Mouse (Mus musculus) intestine, embryonic 14.5 days (tissue): ENCODE measurements around the gene Igf1. TPM values are rescaled to one million over a fixed set of nuclear protein-coding genes. Genes with fewer than 3 reads are reported as not detected.

Experiments used
- polyA plus RNA-seq: library from polyadenylated mRNA; unstranded; fragments of >200 nt; fragmentation: Nextera tagmentation; extraction: Ambion mirVana; gene quantifications from 2 replicates; pipeline ENCODE4 v1.2.1, GENCODE M21; 2014

Gene Igf1
- polyA plus RNA-seq, 1 experiment from 2014 or later: 49.9 TPM

Other genes with a start within 250 kb of the Igf1 start
- 0.27 and 0.46 TPM in 2 replicates for gene Pmch, start 232.8 kb downstream of the Igf1 start, polyA plus RNA-seq